Mouse (Mus musculus): ENCODE results near the gene Il12a. TPM values are rescaled to one million over a fixed set of nuclear protein-coding genes. Genes with fewer than 3 reads are reported as not detected.
"Not testable (repeated sequence)": the region's sequence is repeated elsewhere in the genome, so short reads cannot be mapped to it uniquely, and the experiment has no call there.

Il12a gene
- total RNA-seq, 2 experiments from 2014 or later: 5.6 to 10.1 TPM

DNA sequence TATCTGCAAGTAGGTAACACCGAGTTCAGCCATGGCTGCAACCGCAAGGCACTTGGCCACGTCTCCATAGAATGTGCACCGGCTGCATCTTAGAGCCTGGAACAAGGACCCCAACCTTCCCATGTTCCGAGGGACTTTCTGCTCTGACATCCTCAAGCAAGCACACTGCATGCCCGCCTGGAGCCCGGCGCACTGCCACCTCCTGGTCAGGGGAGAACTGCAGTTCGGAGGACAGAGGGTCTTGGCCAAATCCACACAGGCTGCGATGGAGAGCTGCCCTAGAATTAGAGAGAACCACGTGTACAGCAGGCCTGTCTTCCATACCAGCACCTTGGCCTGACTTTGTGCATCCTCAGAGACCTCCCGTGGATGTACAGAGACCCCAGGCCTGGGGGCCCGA lies 29.8 kb downstream of the Il12a start:
- DNase-seq (ENCODE audit: low spot score): no peak

DNA sequence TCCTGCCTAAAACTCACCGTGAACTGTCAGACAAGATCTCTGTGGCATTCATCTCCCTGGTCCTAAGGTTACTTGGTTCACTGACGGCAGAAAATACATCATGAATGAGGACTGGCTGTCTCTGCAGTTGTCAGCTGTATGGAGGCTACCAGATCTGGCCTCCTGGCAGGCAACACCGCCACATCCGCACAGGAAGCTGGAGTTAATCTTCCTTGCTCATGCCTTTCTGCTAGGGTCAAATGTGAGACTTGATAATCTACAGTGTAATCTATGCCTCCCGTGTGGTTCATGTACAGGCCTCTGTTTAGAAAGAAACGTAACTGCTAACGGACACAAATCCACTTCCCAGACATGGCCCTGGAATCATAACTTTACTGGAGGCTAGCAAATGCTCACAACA lies 51.5 kb downstream of the Il12a start:
- DNase-seq (ENCODE audit: low spot score): no peak

DNA sequence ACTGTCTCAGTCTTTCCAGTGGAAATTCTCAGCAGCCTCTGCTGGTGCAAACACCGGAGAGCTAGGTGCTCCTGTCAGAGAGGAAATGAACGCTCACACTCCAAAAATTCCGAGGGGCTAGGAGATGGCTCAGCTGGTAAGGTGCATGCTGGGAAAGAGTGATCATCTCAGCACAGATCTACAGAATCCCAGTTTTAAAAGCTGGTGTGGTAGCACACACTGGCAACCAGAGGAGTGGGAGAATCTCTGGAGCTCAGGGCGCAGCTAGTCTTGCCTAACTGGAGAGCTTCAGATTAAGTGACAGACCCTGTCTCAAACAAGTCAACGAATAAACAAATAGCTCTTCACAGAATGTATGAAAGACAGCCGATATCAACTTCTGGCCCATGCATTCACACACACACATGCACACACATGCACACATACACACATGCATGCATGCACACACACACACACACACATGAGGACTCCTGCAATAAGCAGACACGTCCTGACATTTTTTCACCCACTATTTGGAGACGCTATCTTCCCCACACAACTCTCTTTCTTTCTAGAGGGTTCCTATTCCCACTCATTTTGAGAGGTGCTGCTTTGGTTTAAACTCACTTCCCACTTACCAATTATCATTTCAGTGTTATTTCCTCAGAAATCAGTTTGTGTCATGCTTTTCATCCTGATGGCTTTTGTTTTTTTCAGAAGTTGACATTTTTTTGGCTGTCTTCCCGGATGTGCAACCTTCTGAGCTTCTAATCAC lies 52.5 kb downstream of the Il12a start:
- no peak for DNase-seq (ENCODE audit: low spot score)

DNA sequence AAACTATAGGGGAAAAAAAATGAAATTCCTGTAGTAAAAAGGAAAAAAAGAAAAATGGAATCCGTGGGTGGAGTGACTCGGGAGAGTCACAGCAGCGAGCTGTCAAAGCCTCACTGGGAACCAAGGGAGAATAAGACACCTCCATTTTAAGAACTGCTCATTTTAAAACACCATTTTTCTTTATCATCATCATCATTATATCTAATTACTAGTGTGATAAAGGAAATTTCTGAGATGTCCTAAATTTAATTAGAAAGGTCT lies 53.0 kb downstream of the Il12a start:
- no peak for DNase-seq (ENCODE audit: low spot score)

DNA sequence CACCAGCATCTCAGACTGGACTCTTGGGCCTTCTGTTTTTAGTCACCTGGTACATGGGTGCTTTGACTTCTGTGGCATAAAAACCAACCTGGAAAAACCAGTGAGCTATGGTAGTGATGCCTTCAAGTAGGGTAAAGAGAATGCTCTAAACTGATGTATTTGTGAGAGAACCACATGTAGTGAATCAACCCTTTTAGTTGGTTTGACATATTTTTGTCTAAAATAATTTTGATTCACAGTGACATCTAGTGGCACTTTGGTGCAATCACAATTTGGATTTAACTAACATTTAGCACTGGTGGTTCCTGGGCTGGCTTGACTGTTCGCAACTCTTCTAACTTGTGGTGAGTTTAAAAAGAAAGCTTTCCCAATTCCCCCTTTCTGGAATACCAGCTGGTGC lies 53.7 kb downstream of the Il12a start:
- no peak for DNase-seq (ENCODE audit: low spot score)

DNA sequence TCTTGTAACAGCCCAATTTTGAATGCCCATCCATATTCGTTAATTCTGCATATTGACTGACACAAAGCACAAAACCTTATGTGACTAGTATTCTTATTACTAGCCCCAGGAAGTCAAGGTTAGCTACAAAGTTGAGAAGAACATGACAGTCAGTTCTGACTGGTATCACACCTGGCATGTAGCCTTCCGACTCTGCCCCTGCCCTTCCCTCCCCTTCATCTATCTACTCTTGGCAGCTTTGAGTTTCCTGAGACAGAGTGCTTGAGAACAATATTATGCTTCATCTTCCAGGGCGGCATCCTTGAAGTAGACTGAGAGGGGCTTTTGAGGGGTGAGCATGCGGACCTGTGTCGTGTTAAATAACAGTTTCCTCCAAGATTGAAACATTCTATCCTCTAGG lies 54.6 kb downstream of the Il12a start:
- no peak for DNase-seq (ENCODE audit: low spot score)

DNA sequence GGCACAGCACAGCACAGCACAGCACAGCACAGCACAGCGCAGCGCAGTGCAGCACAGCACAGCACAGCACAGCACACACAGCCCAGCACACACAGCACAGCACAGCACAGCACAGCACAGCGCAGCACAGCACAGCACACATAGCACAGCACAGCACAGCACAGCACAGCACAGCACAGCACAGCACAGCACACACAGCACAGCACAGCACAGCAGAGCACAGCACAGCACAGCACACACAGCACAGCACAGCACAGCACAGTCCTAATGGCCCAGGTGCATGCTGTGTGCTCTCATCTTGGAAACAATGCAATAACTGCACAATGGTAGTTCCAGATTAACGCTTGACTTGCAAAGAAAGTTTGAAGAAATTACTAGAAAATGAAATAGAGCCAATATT lies 55.8 kb downstream of the Il12a start:
- not testable (repeated sequence) for DNase-seq (ENCODE audit: low spot score)

Other genes starting within 250 kb of the Il12a start
- not detected for gene 1110032F04Rik, start 178.9 kb downstream of the Il12a start, total RNA-seq (2021)

Measured in gastrocnemius, adult 18-20 months (tissue).